Mouse (Mus musculus) heart, embryonic 11.5 days (tissue): Measurements from ENCODE around the gene Hax1. TPM values are rescaled to one million over a fixed set of nuclear protein-coding genes. Genes with fewer than 3 reads are reported as not detected.

Experiments used
- ATAC-seq: fragments of 200-750 bp; cut with Nextera tagmentation; replicated peaks from 2 replicates; pipeline ENCODE4 v1.8.0; 2017; ENCODE audit warnings: moderate library complexity; ENCODE audit not compliant: insufficient number of reproducible peaks, low FRiP score, low TSS enrichment
- H3K27ac ChIP-seq: fragments of 300-500 bp; sonication (generic); 2 replicates; pipeline ENCODE4 v1.5.1; 2014; ENCODE audit warnings: mild to moderate bottlenecking, low read depth, low read length
- H3K27me3 ChIP-seq: fragments of 300-500 bp; sonication (generic); 2 replicates; pipeline ENCODE4 v1.6.1; 2014; ENCODE audit warnings: mild to moderate bottlenecking, low read length, mixed read lengths; ENCODE audit not compliant: control insufficient read depth, insufficient read depth
- H3K36me3 ChIP-seq: fragments of 300-500 bp; sonication (generic); 2 replicates; pipeline ENCODE4 v1.6.1; 2014; ENCODE audit warnings: mild to moderate bottlenecking, low read length, moderate library complexity, mixed read lengths; ENCODE audit not compliant: control insufficient read depth, insufficient read depth
- H3K4me1 ChIP-seq: fragments of 300-500 bp; sonication (generic); 2 replicates; pipeline ENCODE4 v1.6.1; 2014; ENCODE audit warnings: low read length; ENCODE audit not compliant: control insufficient read depth, insufficient read depth
- H3K4me2 ChIP-seq: fragments of 300-500 bp; sonication (generic); 2 replicates; pipeline ENCODE4 v1.6.1; 2014; ENCODE audit warnings: mild to moderate bottlenecking, moderate library complexity
- H3K4me3 ChIP-seq: fragments of 300-500 bp; sonication (generic); 2 replicates; pipeline ENCODE4 v1.5.1; 2014; ENCODE audit warnings: low read depth, low read length
- H3K9ac ChIP-seq: fragments of 300-500 bp; sonication (generic); 2 replicates; pipeline ENCODE4 v1.6.1; 2014; ENCODE audit warnings: mild to moderate bottlenecking, low read depth, low read length, moderate library complexity
- H3K9me3 ChIP-seq: fragments of 300-500 bp; sonication (generic); replicated peaks from 2 replicates; pipeline ENCODE4 v1.6.1; 2016; ENCODE audit warnings: low read length; ENCODE audit not compliant: control insufficient read depth
- whole genome bisulfite sequencing: fragments of 180-500 bp; shearing (Covaris S2); extraction: QIAGEN DNeasy Blood & Tissue Kit; methylation state at CpG from one replicate; pipeline ENCODE4 v1.1.7; 2014; ENCODE audit not compliant: insufficient replicate concordance; 5-methylcytosine and 5-hydroxymethylcytosine counted together
- microRNA-seq: library from miRNA; unstranded; fragments of <30 nt; microRNA quantifications from one replicate; pipeline ENCODE4, GENCODE M21; 2016; ENCODE audit warnings: borderline number of aligned reads
- polyA plus RNA-seq: library from polyadenylated mRNA; unstranded; fragments of >200 nt; fragmentation: Nextera tagmentation; extraction: Ambion mirVana; gene quantifications from 2 replicates; pipeline ENCODE4 v1.2.1, GENCODE M21; 2014

Hax1 gene
- polyA plus RNA-seq, 1 experiment from 2014 or later = 91.0 TPM

- Histone ChIP-seq H3K9me3 (no peaks in the 10 kb centered on the region), H3K4me1 (peaks cover 32% of the 10 kb centered on the region), H3K27ac (no peak overlapping the region), H3K36me3 (peaks cover 24% of the 10 kb centered on the region), H3K9ac (no peak overlapping the region), H3K27me3 (no peaks in the 10 kb centered on the region), H3K4me3 (no peak overlapping the region), H3K4me2 (peak overlapping the region; percentile 97; the same call in 1 of the 2 replicates)
- no peak for ATAC-seq
- 76% methylated on average over 4 of the region's 4 CpGs for WGBS
These were observed 39.1 kb downstream of the Hax1 start for GRCm38 (mm10) chr3:89959435-89959834.

GRCm38 (mm10) chr3:89957880-89958279 is 40.7 kb downstream of the Hax1 start:
- 93% methylated on average over 9 of the region's 9 CpGs for WGBS
- no peak overlapping the region for H3K4me3 ChIP-seq
- H3K4me1 ChIP-seq = peaks cover 31% of the 10 kb centered on the region
- H3K27me3 ChIP-seq = no peaks in the 10 kb centered on the region
- H3K36me3 ChIP-seq = peaks cover 33% of the 10 kb centered on the region
- H3K4me2 ChIP-seq = no peak overlapping the region
- H3K27ac ChIP-seq = no peak overlapping the region
- no peak for ATAC-seq
- H3K9me3 ChIP-seq = no peaks in the 10 kb centered on the region
- H3K9ac ChIP-seq = no peak overlapping the region

- H3K9me3 ChIP-seq = no peaks in the 10 kb centered on the region
- H3K4me3 ChIP-seq = no peak overlapping the region
- 94% methylated on average over 7 of the region's 7 CpGs for WGBS
- H3K4me2 ChIP-seq = no peak overlapping the region
- no peak for ATAC-seq
- no peak overlapping the region for H3K27ac ChIP-seq
- peaks cover 46% of the 10 kb centered on the region for H3K36me3 ChIP-seq
- no peak overlapping the region for H3K9ac ChIP-seq
- H3K4me1 ChIP-seq = peaks cover 24% of the 10 kb centered on the region
- no peaks in the 10 kb centered on the region for H3K27me3 ChIP-seq
These were observed 42.2 kb downstream of the Hax1 start for GRCm38 (mm10) chr3:89956177-89956971.

- 2% methylated on average over 4 of the region's 4 CpGs for WGBS
- H3K36me3 ChIP-seq = peaks cover 63% of the 10 kb centered on the region
- H3K27ac ChIP-seq = no peak overlapping the region
- H3K27me3 ChIP-seq = no peaks in the 10 kb centered on the region
- no peak for ATAC-seq
- H3K9ac ChIP-seq = no peak overlapping the region
- no peak overlapping the region for H3K4me3 ChIP-seq
- H3K4me2 ChIP-seq = no peak overlapping the region
- no peaks in the 10 kb centered on the region for H3K9me3 ChIP-seq
- H3K4me1 ChIP-seq = no peaks in the 10 kb centered on the region
These were observed 45.2 kb downstream of the Hax1 start for GRCm38 (mm10) chr3:89953420-89953819.

GRCm38 (mm10) chr3:89948655-89949054 is 49.9 kb downstream of the Hax1 start:
- WGBS = 63% methylated on average over 6 of the region's 6 CpGs
- Histone ChIP-seq H3K9ac (no peak overlapping the region), H3K9me3 (no peaks in the 10 kb centered on the region), H3K4me2 (no peak overlapping the region), H3K4me1 (no peaks in the 10 kb centered on the region), H3K27ac (no peak overlapping the region), H3K36me3 (peaks cover 71% of the 10 kb centered on the region), H3K27me3 (no peaks in the 10 kb centered on the region), H3K4me3 (no peak overlapping the region)
- ATAC-seq = no peak

- Histone ChIP-seq H3K4me2 (no peak overlapping the region), H3K4me3 (no peak overlapping the region), H3K36me3 (peaks cover 74% of the 10 kb centered on the region), H3K27me3 (no peaks in the 10 kb centered on the region), H3K4me1 (no peaks in the 10 kb centered on the region), H3K9ac (no peak overlapping the region), H3K27ac (no peak overlapping the region), H3K9me3 (no peaks in the 10 kb centered on the region)
- whole genome bisulfite sequencing = 79% methylated on average over 11 of the region's 11 CpGs
- no peak for ATAC-seq
These were observed 50.6 kb downstream of the Hax1 start for GRCm38 (mm10) chr3:89948021-89948420.

Small RNA genes lying within 50 kb of the gene (microRNA-seq; reads per million reads assigned to microRNA genes)
- 1.8 reads per million, percentile 23 among the genes with 10 or more reads in this experiment for gene Mir7669

Other genes with a start within 250 kb of the Hax1 start
- gene Chrnb2, start 234.1 kb downstream of the Hax1 start, polyA plus RNA-seq = 0.24 and 0.27 TPM in 2 replicates
- gene Ube2q1, start 225.2 kb downstream of the Hax1 start, polyA plus RNA-seq = 14.4 TPM in 2 replicates
- gene She, start 167.4 kb downstream of the Hax1 start, polyA plus RNA-seq = 6.7 and 6.9 TPM in 2 replicates
- gene Il6ra, start 85.6 kb downstream of the Hax1 start, polyA plus RNA-seq = 0.08 and 0.23 TPM in 2 replicates
- 11.2 and 13.8 TPM in 2 replicates for gene Atp8b2, start 35.3 kb downstream of the Hax1 start, polyA plus RNA-seq
- 158 and 165 TPM in 2 replicates for gene 4933434E20Rik, start 52.9 kb upstream of the Hax1 start, polyA plus RNA-seq
- 186 and 195 TPM in 2 replicates for gene Ubap2l, start 53.8 kb upstream of the Hax1 start, polyA plus RNA-seq
- 352 and 354 TPM in 2 replicates for gene Tpm3, start 73.9 kb upstream of the Hax1 start, polyA plus RNA-seq
- gene Nup210l, start 105.4 kb upstream of the Hax1 start, polyA plus RNA-seq = 0.60 and 0.61 TPM in 2 replicates
- 1,012 and 1,016 TPM in 2 replicates for gene Rps27, start 214.9 kb upstream of the Hax1 start, polyA plus RNA-seq
- gene Rab13, start 214.9 kb upstream of the Hax1 start, polyA plus RNA-seq = 16.6 and 21.8 TPM in 2 replicates
- 90.7 and 95.8 TPM in 2 replicates for gene Jtb, start 232.8 kb upstream of the Hax1 start, polyA plus RNA-seq
- 2.3 and 2.6 TPM in 2 replicates for gene Creb3l4, start 244.7 kb upstream of the Hax1 start, polyA plus RNA-seq
- gene Slc39a1, start 249.4 kb upstream of the Hax1 start, polyA plus RNA-seq = 74.0 and 80.8 TPM in 2 replicates